Mouse (Mus musculus) E14TG2a.4 (cell line): ENCODE data around the gene Tiam2.
A peak's percentile ranks its signal among the peaks of the same experiment; 100 is the strongest.

Source experiments
- H3K27me3 ChIP-seq: 2 replicates; pipeline ENCODE4 v1.6.1; 2014; ENCODE audit warnings: low read length, control low read depth; ENCODE audit not compliant: insufficient read depth
- H3K36me3 ChIP-seq: 2 replicates; pipeline ENCODE4 v1.6.1; 2014; ENCODE audit warnings: low read length, control low read depth; ENCODE audit not compliant: insufficient read depth
- H3K4me1 ChIP-seq: replicated peaks from 2 replicates; pipeline ENCODE4 v1.6.1; 2014; ENCODE audit warnings: low read depth, low read length, control low read depth
- H3K4me3 ChIP-seq: replicated peaks from 2 replicates; pipeline ENCODE4 v1.5.1; 2014; ENCODE audit warnings: mild to moderate bottlenecking, low read length
- H3K9me3 ChIP-seq: 2 replicates; pipeline ENCODE4 v1.6.1; 2014; ENCODE audit warnings: low read length, control low read depth
- CTCF ChIP-seq: conservative IDR thresholded peaks from 2 replicates; pipeline ENCODE4 v1.5.1; 2014; ENCODE audit warnings: low read length
- NANOG ChIP-seq: IDR thresholded peaks from 2 replicates; pipeline ENCODE4 v1.6.1; 2014; ENCODE audit warnings: borderline replicate concordance, low read length, mixed read lengths
- POU5F1 ChIP-seq: IDR thresholded peaks from 2 replicates; pipeline ENCODE4 v1.6.1; 2014; ENCODE audit warnings: low read length, borderline replicate concordance

Tiam2 gene

GRCm38 (mm10) chr17:3487211-3487610, 160.8 kb downstream of the Tiam2 start:
- H3K9me3 ChIP-seq: no peaks in the 10 kb centered on the region
- TF ChIP-seq CTCF (no peak), POU5F1 (no peak), NANOG (no peak)
- H3K36me3 ChIP-seq: no peaks in the 10 kb centered on the region
- H3K4me1 ChIP-seq: no peaks in the 10 kb centered on the region
- no peak overlapping the region for H3K4me3 ChIP-seq
- H3K27me3 ChIP-seq: no peaks in the 10 kb centered on the region

GRCm38 (mm10) chr17:3487721-3488601, 161.6 kb downstream of the Tiam2 start:
- H3K9me3 ChIP-seq: no peaks in the 10 kb centered on the region
- no peak for TF ChIP-seq POU5F1
- TF ChIP-seq NANOG: no peak
- no peak for TF ChIP-seq CTCF
- H3K36me3 ChIP-seq: no peaks in the 10 kb centered on the region
- no peaks in the 10 kb centered on the region for H3K27me3 ChIP-seq
- no peak overlapping the region for H3K4me3 ChIP-seq
- H3K4me1 ChIP-seq: no peaks in the 10 kb centered on the region

- Histone ChIP-seq H3K4me3 (no peak overlapping the region), H3K27me3 (no peaks in the 10 kb centered on the region), H3K9me3 (no peaks in the 10 kb centered on the region), H3K4me1 (no peaks in the 10 kb centered on the region), H3K36me3 (no peaks in the 10 kb centered on the region)
- no peak for TF ChIP-seq CTCF
- no peak for TF ChIP-seq NANOG
- no peak for TF ChIP-seq POU5F1
Measured at GRCm38 (mm10) chr17:3490216-3490895, 164.0 kb downstream of the Tiam2 start.

GRCm38 (mm10) chr17:3491065-3491464, 164.7 kb downstream of the Tiam2 start:
- no peak for TF ChIP-seq POU5F1
- Histone ChIP-seq H3K9me3 (no peaks in the 10 kb centered on the region), H3K27me3 (no peaks in the 10 kb centered on the region), H3K36me3 (no peaks in the 10 kb centered on the region), H3K4me3 (no peak overlapping the region), H3K4me1 (no peaks in the 10 kb centered on the region)

GRCm38 (mm10) chr17:3491667-3492066, 165.3 kb downstream of the Tiam2 start:
- Histone ChIP-seq H3K4me1 (no peaks in the 10 kb centered on the region), H3K36me3 (no peaks in the 10 kb centered on the region), H3K27me3 (no peaks in the 10 kb centered on the region), H3K9me3 (no peaks in the 10 kb centered on the region), H3K4me3 (no peak overlapping the region)
- TF ChIP-seq CTCF (no peak), POU5F1 (no peak), NANOG (no peak)

GRCm38 (mm10) chr17:3495576-3495975, 169.2 kb downstream of the Tiam2 start:
- no peaks in the 10 kb centered on the region for H3K27me3 ChIP-seq
- no peaks in the 10 kb centered on the region for H3K9me3 ChIP-seq
- no peak overlapping the region for H3K4me3 ChIP-seq
- TF ChIP-seq NANOG (no peak), CTCF (no peak), POU5F1 (no peak)
- no peaks in the 10 kb centered on the region for H3K4me1 ChIP-seq
- no peaks in the 10 kb centered on the region for H3K36me3 ChIP-seq

- TF ChIP-seq POU5F1 (no peak), CTCF (no peak), NANOG (no peak)
- Histone ChIP-seq H3K9me3 (no peaks in the 10 kb centered on the region), H3K36me3 (no peaks in the 10 kb centered on the region), H3K4me1 (no peaks in the 10 kb centered on the region), H3K4me3 (no peak overlapping the region), H3K27me3 (no peaks in the 10 kb centered on the region)
Measured at GRCm38 (mm10) chr17:3496080-3496479, 169.7 kb downstream of the Tiam2 start.

- H3K27me3 ChIP-seq: no peaks in the 10 kb centered on the region
- H3K4me3 ChIP-seq: no peak overlapping the region
- H3K36me3 ChIP-seq: no peaks in the 10 kb centered on the region
- peak; percentile 66 for TF ChIP-seq CTCF
- TF ChIP-seq POU5F1: no peak
- no peak for TF ChIP-seq NANOG
- no peaks in the 10 kb centered on the region for H3K4me1 ChIP-seq
- H3K9me3 ChIP-seq: no peaks in the 10 kb centered on the region
Measured at GRCm38 (mm10) chr17:3498086-3498485, 171.7 kb downstream of the Tiam2 start.

- Histone ChIP-seq H3K4me1 (no peaks in the 10 kb centered on the region), H3K9me3 (no peaks in the 10 kb centered on the region), H3K27me3 (no peaks in the 10 kb centered on the region), H3K4me3 (no peak overlapping the region), H3K36me3 (no peaks in the 10 kb centered on the region)
- TF ChIP-seq POU5F1 (no peak), CTCF (no peak), NANOG (no peak)
Measured at GRCm38 (mm10) chr17:3498580-3498979, 172.2 kb downstream of the Tiam2 start.
